Mouse (Mus musculus) midbrain, embryonic 12.5 days (tissue): ENCODE data around the gene Pdk2. TPM values are rescaled to one million over a fixed set of nuclear protein-coding genes. Genes with fewer than 3 reads are reported as not detected.

ENCODE experiments used
- ATAC-seq: fragments of 200-750 bp; cut with Nextera tagmentation; 2 replicates; pipeline ENCODE4 v1.8.0; 2017; ENCODE audit warnings: low read depth, moderate TSS enrichment, moderate library complexity; ENCODE audit not compliant: low FRiP score
- H3K27ac ChIP-seq: fragments of 300-500 bp; sonication (generic); replicated peaks from 2 replicates; pipeline ENCODE4 v1.5.1; 2016; ENCODE audit warnings: mild to moderate bottlenecking
- H3K27me3 ChIP-seq: fragments of 300-500 bp; sonication (generic); 2 replicates; pipeline ENCODE4 v1.6.1; 2016; ENCODE audit warnings: mild to moderate bottlenecking
- H3K36me3 ChIP-seq: fragments of 300-500 bp; sonication (generic); 2 replicates; pipeline ENCODE4 v1.6.1; 2016
- H3K4me1 ChIP-seq: fragments of 300-500 bp; sonication (generic); 2 replicates; pipeline ENCODE4 v1.6.1; 2016
- H3K4me2 ChIP-seq: fragments of 300-500 bp; sonication (generic); replicated peaks from 2 replicates; pipeline ENCODE4 v1.6.1; 2016; ENCODE audit warnings: mild to moderate bottlenecking, moderate library complexity
- H3K4me3 ChIP-seq: fragments of 300-500 bp; sonication (generic); 2 replicates; pipeline ENCODE4 v1.5.1; 2016; ENCODE audit warnings: mild to moderate bottlenecking
- H3K9ac ChIP-seq: fragments of 300-500 bp; sonication (generic); replicated peaks from 2 replicates; pipeline ENCODE4 v1.6.1; 2016; ENCODE audit warnings: mild to moderate bottlenecking, moderate library complexity
- H3K9me3 ChIP-seq: fragments of 300-500 bp; sonication (generic); 2 replicates; pipeline ENCODE4 v1.6.1; 2016; ENCODE audit warnings: mild to moderate bottlenecking
- WGBS: fragments of 180-500 bp; shearing (Covaris S2); methylation state at CpG from one replicate; pipeline ENCODE4 v1.1.7; 2016; 5-methylcytosine and 5-hydroxymethylcytosine counted together
- polyA plus RNA-seq: library from polyadenylated mRNA; unstranded; fragments of >200 nt; fragmentation: Nextera tagmentation; extraction: Ambion mirVana; gene quantifications from 2 replicates; pipeline ENCODE4 v1.2.1, GENCODE M21; 2016

The Pdk2 gene
- polyA plus RNA-seq, 1 experiment from 2014 or later, result 22.7 TPM

DNA sequence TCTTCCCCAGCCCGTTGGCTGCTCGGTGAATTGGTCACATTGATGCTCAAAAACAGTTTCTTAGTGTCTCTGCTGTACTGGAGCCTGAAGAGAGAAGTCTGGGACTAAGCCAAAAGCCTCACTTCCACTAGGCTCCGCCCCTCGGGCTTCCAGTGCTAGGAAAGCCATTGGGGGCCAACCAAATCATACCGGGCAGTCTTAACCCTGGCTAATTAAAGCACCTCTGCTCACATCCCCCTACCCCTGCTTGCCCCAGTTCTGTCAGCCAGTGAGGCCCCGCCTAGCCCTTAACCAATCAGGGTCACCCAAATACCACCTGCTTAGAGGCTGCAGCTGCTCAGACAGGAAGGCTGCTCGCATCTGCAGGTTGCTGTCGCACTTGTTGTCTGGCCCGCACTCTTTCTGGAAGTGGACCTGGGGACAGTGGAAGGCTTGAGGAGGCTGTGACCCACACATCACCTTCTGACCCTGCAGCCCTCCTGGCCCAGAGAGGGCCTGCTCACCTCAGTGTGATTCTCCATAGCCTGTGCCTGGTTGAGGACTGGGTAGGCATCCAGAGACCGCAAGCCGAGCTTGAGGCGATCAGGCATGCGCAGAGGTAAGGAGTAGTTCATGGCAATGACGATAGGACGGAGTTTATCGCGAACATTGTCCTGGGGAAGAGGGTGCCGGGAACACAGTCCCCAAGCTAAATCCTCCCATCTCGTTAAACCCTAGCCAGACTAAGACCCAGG lies 15.8 kb upstream of the Pdk2 start:
- Histone ChIP-seq H3K36me3 (no peaks in the 10 kb centered on the region), H3K4me2 (peak overlapping the region; percentile 34), H3K9ac (no peak overlapping the region), H3K27ac (no peak overlapping the region), H3K9me3 (no peaks in the 10 kb centered on the region), H3K4me3 (no peak overlapping the region), H3K4me1 (peaks cover 5% of the 10 kb centered on the region; the same call in 1 of the 2 replicates), H3K27me3 (peaks cover 27% of the 10 kb centered on the region)
- WGBS, result 17% methylated on average over 19 of the region's 19 CpGs
- ATAC-seq, result no peak

- Histone ChIP-seq H3K4me1 (peaks cover 5% of the 10 kb centered on the region; the same call in 1 of the 2 replicates), H3K9me3 (no peaks in the 10 kb centered on the region), H3K4me3 (no peak overlapping the region), H3K36me3 (no peaks in the 10 kb centered on the region), H3K27me3 (peaks cover 23% of the 10 kb centered on the region), H3K4me2 (no peak overlapping the region), H3K27ac (no peak overlapping the region), H3K9ac (no peak overlapping the region)
- no peak for ATAC-seq
- WGBS, result 76% methylated on average over 9 of the region's 9 CpGs
These were observed 11.9 kb upstream of the Pdk2 start for GRCm38 (mm10) chr11:95053062-95053461.

DNA sequence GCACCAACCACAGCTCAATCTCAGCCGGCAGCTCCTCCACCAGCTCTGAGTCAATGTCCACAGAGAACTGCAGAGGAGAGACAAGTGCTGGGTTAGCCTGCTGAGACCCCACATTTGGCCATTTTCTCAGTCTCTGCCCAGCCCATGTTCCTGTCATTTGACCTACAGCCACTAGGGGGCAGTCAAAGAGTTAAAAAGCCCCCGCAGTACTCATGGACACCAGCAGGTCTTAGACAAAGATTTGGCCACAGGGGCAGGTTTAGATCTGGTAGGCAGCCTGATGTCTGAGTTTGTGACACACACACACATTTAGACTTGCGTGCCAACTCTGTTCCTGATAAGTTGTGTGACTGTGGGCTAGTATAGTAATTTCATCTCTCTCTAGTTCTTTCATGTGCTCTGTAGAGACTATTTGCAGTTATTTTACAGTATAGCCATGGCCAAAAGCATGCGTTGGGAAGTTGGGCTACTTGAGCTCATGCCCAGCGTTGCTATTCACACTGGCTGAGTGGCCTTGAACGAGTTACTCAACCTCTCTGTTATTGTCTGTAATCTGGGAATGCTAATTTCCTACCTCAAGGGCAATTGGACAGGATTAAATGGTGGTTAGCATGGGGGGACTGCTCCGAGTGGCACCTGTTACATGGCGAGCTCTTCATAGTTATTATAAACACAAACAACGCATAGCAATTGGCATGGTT lies 6.0 kb upstream of the Pdk2 start:
- 59% methylated on average over 9 of the region's 9 CpGs for WGBS
- no peak overlapping the region for H3K9ac ChIP-seq
- H3K27ac ChIP-seq, result no peak overlapping the region
- no peak overlapping the region for H3K4me3 ChIP-seq
- peaks cover under 1% of the 10 kb centered on the region; the same call in 1 of the 2 replicates for H3K4me1 ChIP-seq
- H3K27me3 ChIP-seq, result peaks cover 15% of the 10 kb centered on the region; the same call in 1 of the 2 replicates
- H3K36me3 ChIP-seq, result no peaks in the 10 kb centered on the region
- no peaks in the 10 kb centered on the region for H3K9me3 ChIP-seq
- peak; percentile 54; the same call in 1 of the 2 replicates for ATAC-seq
- no peak overlapping the region for H3K4me2 ChIP-seq

- no peak overlapping the region for H3K27ac ChIP-seq
- H3K4me2 ChIP-seq, result no peak overlapping the region
- H3K4me1 ChIP-seq, result peaks cover 16% of the 10 kb centered on the region
- peaks cover 27% of the 10 kb centered on the region for H3K27me3 ChIP-seq
- H3K4me3 ChIP-seq, result no peak overlapping the region
- no peaks in the 10 kb centered on the region for H3K36me3 ChIP-seq
- H3K9me3 ChIP-seq, result no peaks in the 10 kb centered on the region
- no peak overlapping the region for H3K9ac ChIP-seq
- ATAC-seq, result no peak
- WGBS, result 50% methylated on average over 13 of the region's 13 CpGs
These were observed 3.2 kb upstream of the Pdk2 start for GRCm38 (mm10) chr11:95044185-95044870.

DNA sequence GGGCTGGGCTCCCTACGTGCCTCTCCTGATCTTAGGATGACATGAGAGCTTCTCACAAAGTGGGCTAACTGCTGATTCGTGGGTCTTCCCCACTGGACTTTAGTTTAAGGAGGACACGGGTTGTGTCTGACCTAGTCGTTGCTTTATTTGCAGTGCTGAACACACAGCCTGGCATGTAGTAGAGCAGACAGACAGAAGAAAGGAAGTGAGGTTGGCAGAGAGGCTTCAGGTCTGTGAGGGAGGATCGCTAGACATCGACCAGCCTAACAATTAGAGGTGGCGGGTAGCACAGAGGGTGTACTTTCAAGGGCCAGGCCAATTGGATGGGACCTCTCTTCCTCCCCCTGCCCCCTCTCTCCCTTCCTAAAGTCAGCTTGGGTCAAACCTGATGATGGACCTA lies 2.5 kb upstream of the Pdk2 start:
- no peaks in the 10 kb centered on the region for H3K9me3 ChIP-seq
- 52% methylated on average over 7 of the region's 7 CpGs for WGBS
- no peak overlapping the region for H3K4me3 ChIP-seq
- H3K9ac ChIP-seq, result no peak overlapping the region
- ATAC-seq, result no peak
- H3K4me2 ChIP-seq, result no peak overlapping the region
- peaks cover 27% of the 10 kb centered on the region for H3K27me3 ChIP-seq
- no peaks in the 10 kb centered on the region for H3K36me3 ChIP-seq
- H3K4me1 ChIP-seq, result peaks cover 16% of the 10 kb centered on the region
- H3K27ac ChIP-seq, result no peak overlapping the region

DNA sequence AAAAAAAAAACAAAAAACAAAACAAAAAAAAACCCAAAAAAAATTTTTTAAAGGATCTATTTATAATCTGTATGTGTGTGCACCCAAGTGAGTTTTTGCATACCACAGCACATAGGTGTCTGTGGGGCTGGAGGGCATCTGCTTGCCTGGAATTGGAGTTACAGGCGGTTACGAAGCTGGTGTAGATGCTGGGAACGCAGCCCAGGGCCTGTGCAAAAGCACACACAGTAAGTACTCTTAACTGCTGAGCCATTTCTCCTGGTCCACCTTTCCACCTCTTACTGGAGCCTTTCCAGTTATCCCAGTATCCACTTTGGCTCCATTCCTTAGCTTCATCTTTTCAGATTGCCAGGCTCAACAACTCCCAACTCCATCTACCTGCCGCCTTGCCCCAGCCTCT lies 1.9 kb upstream of the Pdk2 start:
- H3K9me3 ChIP-seq, result no peaks in the 10 kb centered on the region
- no peak overlapping the region for H3K4me3 ChIP-seq
- no peak for ATAC-seq
- H3K4me1 ChIP-seq, result peaks cover 16% of the 10 kb centered on the region
- no peak overlapping the region for H3K9ac ChIP-seq
- no peak overlapping the region for H3K27ac ChIP-seq
- H3K4me2 ChIP-seq, result no peak overlapping the region
- H3K27me3 ChIP-seq, result peaks cover 27% of the 10 kb centered on the region
- WGBS, result 88% methylated on average over 4 of the region's 4 CpGs
- H3K36me3 ChIP-seq, result no peaks in the 10 kb centered on the region

- Histone ChIP-seq H3K27me3 (peaks cover 27% of the 10 kb centered on the region), H3K4me1 (peaks cover 16% of the 10 kb centered on the region), H3K9ac (peak overlapping the region; percentile 34), H3K36me3 (no peaks in the 10 kb centered on the region), H3K27ac (0 out of 2 replicates have a peak overlapping the region, but pooled peaks have one; percentile 1), H3K9me3 (no peaks in the 10 kb centered on the region), H3K4me2 (peak overlapping the region; percentile 96), H3K4me3 (peak overlapping the region; percentile 61)
- WGBS, result under 1% methylated on average over 11 of the region's 11 CpGs
- ATAC-seq, result peak; percentile 3; the same call in 1 of the 2 replicates
These were observed 942 bp upstream of the Pdk2 start for GRCm38 (mm10) chr11:95042096-95042495.

DNA sequence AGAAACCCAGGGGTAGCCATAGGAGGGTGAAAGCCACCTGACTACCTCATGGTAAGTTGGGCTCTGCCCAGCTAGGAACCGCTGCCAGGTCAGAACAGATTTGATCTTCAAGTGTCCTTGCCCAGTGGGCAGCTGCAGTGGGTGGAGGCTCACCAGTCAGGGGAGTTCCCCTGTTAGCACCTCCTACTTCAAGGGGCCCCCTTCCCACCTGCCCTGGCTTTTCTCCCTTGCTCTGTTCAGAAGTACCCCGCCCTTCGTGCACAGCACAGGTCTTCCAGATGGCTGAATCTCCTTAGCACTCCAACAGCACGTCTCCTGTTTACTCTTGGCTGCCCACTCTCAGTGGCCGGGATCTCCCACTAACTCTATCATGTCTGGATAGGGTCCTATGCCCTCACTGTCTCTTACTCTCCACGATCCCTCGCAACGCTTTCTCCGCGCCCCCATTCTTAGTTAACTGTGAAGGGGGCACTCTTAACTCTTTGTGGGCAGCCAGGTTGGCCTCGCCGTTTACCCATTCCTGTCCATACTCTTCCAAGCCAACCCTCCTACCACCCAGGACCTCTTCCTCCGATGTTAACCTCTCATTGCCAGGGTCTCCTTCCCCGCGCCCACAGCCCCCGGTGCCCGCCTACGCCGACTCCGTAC lies 539 bp downstream of the Pdk2 start:
- Histone ChIP-seq H3K27me3 (peaks cover 16% of the 10 kb centered on the region), H3K4me1 (peaks cover 16% of the 10 kb centered on the region), H3K36me3 (no peaks in the 10 kb centered on the region), H3K27ac (0 out of 2 replicates have a peak overlapping the region, but pooled peaks have one; percentile 27), H3K9me3 (no peaks in the 10 kb centered on the region), H3K4me2 (peak overlapping the region; percentile 96), H3K9ac (peak overlapping the region; percentile 76), H3K4me3 (peak overlapping the region; percentile 61)
- WGBS, result 1% methylated on average over 20 of the region's 20 CpGs
- peak; percentile 10; the same call in 1 of the 2 replicates for ATAC-seq

DNA sequence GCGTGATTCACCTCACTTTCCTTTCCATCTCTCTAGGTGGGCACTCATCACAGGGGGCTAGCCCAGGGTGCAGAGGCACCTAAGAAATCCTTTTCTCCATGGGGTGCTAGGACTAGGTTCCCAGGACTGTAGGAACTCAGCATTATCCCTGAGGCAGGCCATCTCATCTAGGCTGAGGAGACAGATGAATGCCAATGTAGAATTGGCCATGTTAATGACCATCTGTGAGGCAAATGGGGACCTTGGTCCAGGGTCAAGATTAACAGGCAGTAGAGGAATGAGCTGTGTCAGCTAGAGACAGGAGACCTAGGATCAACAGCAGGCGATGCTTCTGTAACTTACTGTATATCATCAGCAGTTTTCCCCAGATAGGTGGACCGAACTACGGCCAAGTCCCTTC lies 1.4 kb downstream of the Pdk2 start:
- 82% methylated on average over 4 of the region's 4 CpGs for WGBS
- H3K27ac ChIP-seq, result no peak overlapping the region
- ATAC-seq, result no peak
- H3K27me3 ChIP-seq, result peaks cover 12% of the 10 kb centered on the region
- peak overlapping the region; percentile 96 for H3K4me2 ChIP-seq
- no peak overlapping the region for H3K9ac ChIP-seq
- H3K36me3 ChIP-seq, result no peaks in the 10 kb centered on the region
- H3K4me3 ChIP-seq, result no peak overlapping the region
- H3K4me1 ChIP-seq, result peaks cover 16% of the 10 kb centered on the region
- H3K9me3 ChIP-seq, result no peaks in the 10 kb centered on the region

GRCm38 (mm10) chr11:95038818-95039655 lies 2.1 kb downstream of the Pdk2 start:
- WGBS, result 84% methylated on average over 13 of the region's 13 CpGs
- Histone ChIP-seq H3K4me1 (peaks cover 16% of the 10 kb centered on the region), H3K36me3 (no peaks in the 10 kb centered on the region), H3K9me3 (no peaks in the 10 kb centered on the region), H3K27ac (no peak overlapping the region), H3K9ac (no peak overlapping the region), H3K4me2 (no peak overlapping the region), H3K4me3 (no peak overlapping the region), H3K27me3 (peaks cover 12% of the 10 kb centered on the region)
- ATAC-seq, result no peak
